Mouse (Mus musculus) MEL (cell line): ENCODE measurements around the gene Prkar1b.

Experiments
- BHLHE40 ChIP-seq: IDR thresholded peaks from 2 replicates; pipeline ENCODE4 v1.6.1; 2012; ENCODE audit warnings: low read depth, mild to moderate bottlenecking, inconsistent platforms, low read length, improper control_type of control experiment, borderline replicate concordance
- CHD1 ChIP-seq: IDR thresholded peaks from 2 replicates; pipeline ENCODE4 v1.6.1; 2012; ENCODE audit warnings: low read depth, mild to moderate bottlenecking, inconsistent platforms, low read length, improper control_type of control experiment
- CHD2 ChIP-seq: IDR thresholded peaks from 2 replicates; pipeline ENCODE4 v1.6.1; 2011; ENCODE audit warnings: low read length, improper control_type of control experiment
- CTCF ChIP-seq, 3 experiments: IDR thresholded peaks in 2 of 3; conservative IDR thresholded peaks in 1 of 3; 2 replicates each; pipeline ENCODE4 v1.5.1; 2011 to 2012; ENCODE audit warnings: low read length in 3 of 3, low read depth in 2 of 3, mild to moderate bottlenecking in 2 of 3, improper control_type of control experiment in 1 of 3, inconsistent platforms in 1 of 3, mixed read lengths in 1 of 3, moderate library complexity in 1 of 3; ENCODE audit not compliant: control insufficient read depth in 1 of 3, insufficient read depth in 1 of 3, poor library complexity in 1 of 3, severe bottlenecking in 1 of 3
- GABPA ChIP-seq: IDR thresholded peaks from 2 replicates; pipeline ENCODE4 v1.6.1; 2012; ENCODE audit warnings: low read depth, mild to moderate bottlenecking, inconsistent platforms, low read length, improper control_type of control experiment, moderate library complexity
- HCFC1 ChIP-seq: IDR thresholded peaks from 2 replicates; pipeline ENCODE4 v1.6.1; 2012; ENCODE audit warnings: low read depth, mild to moderate bottlenecking, inconsistent platforms, low read length, improper control_type of control experiment, moderate library complexity
- JUND ChIP-seq: IDR thresholded peaks from 2 replicates; pipeline ENCODE4 v1.6.1; 2011; ENCODE audit warnings: low read depth, mild to moderate bottlenecking, improper control_type of control experiment, low read length
- MYB ChIP-seq: IDR thresholded peaks from 2 replicates; pipeline ENCODE4 v1.6.1; 2011; ENCODE audit warnings: mild to moderate bottlenecking, low read depth, low read length, improper control_type of control experiment
- NRF1 ChIP-seq: IDR thresholded peaks from 2 replicates; pipeline ENCODE4 v1.6.1; 2014; ENCODE audit warnings: low read depth, mild to moderate bottlenecking, inconsistent platforms, low read length, improper control_type of control experiment, moderate library complexity; ENCODE audit not compliant: poor library complexity, insufficient read depth, severe bottlenecking
- POLR2A ChIP-seq, 2 experiments: IDR thresholded peaks; 2 replicates each; pipeline ENCODE4 v1.6.1; 2011 to 2012; ENCODE audit warnings: low read length in 2 of 2, mild to moderate bottlenecking in 2 of 2, control low read depth in 1 of 2, improper control_type of control experiment in 1 of 2, low read depth in 1 of 2, moderate library complexity in 1 of 2; ENCODE audit not compliant: control insufficient read depth in 1 of 2, insufficient read depth in 1 of 2, poor library complexity in 1 of 2
- POLR2AphosphoS2 ChIP-seq: IDR thresholded peaks from 2 replicates; pipeline ENCODE4 v1.6.1; 2011; ENCODE audit warnings: low read length, improper control_type of control experiment
- TAL1 ChIP-seq: IDR thresholded peaks from 2 replicates; pipeline ENCODE4 v1.6.1; 2012; ENCODE audit warnings: mild to moderate bottlenecking, inconsistent platforms, low read length, moderate library complexity, mixed read lengths
- ZKSCAN1 ChIP-seq: IDR thresholded peaks from 2 replicates; pipeline ENCODE4 v1.6.1; 2012; ENCODE audit warnings: low read depth, mild to moderate bottlenecking, inconsistent platforms, low read length, improper control_type of control experiment, moderate library complexity

GRCm38 (mm10) chr5:139110140-139110855 is 39.5 kb downstream of the Prkar1b start:
- TF ChIP-seq POLR2A (IDR thresholded peaks at IDR 0.05; ENCODE audit: control insufficient read depth in 1 of 2, insufficient read depth in 1 of 2, low read depth in 1 of 2, low read length in 2 of 2, poor library complexity in 1 of 2): no peak
- TF ChIP-seq MYB: no peak
- no peak for TF ChIP-seq NRF1
- no peak for TF ChIP-seq CTCF (IDR thresholded peaks at IDR 0.05 in 2 of 3, conservative IDR thresholded peaks at IDR 0.05 in 1 of 3; ENCODE audit: control insufficient read depth in 1 of 3, insufficient read depth in 1 of 3, low read depth in 2 of 3, low read length in 3 of 3, poor library complexity in 1 of 3, severe bottlenecking in 1 of 3)
- TF ChIP-seq GABPA: no peak
- no peak for TF ChIP-seq TAL1
- TF ChIP-seq CHD1: no peak
- no peak for TF ChIP-seq CHD2
- TF ChIP-seq HCFC1: no peak
- TF ChIP-seq BHLHE40: no peak
- TF ChIP-seq ZKSCAN1: no peak
- TF ChIP-seq POLR2AphosphoS2: no peak
- no peak for TF ChIP-seq JUND
